In the genomic region with DNA sequence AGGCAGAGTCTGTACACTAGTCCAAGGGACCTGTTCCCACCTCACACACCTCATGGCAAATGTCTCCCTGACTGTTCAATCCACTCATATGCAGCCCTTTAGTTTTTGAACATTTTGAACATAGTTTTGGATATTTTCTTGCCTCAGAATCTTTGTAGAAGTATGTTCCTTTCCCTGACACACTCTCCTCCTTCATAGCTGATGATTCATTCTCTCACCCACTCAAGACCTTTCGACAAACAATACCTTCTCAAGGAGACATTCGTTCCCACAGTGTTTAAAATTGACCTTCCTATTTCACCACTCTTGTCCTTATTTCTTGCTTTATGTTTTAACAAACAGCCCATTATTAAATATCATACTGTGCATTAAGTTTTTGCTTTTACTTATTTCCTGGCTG, we compare ENCODE assay signal across 27 mouse cellular contexts.
DNase-seq lines count a peak whose midpoint lies in the region; ATAC-seq and TF ChIP-seq lines count a peak whose summit lies in the region.
"Had no signal": no experiment of that assay in that cellular context is flagged by ENCODE, and none has a peak within 500 bp of the region (broad histone marks: within the 10 kb centered on the region; RNA-seq: fewer than 3 reads in every experiment).

No protein-coding gene starts in this region.

- intact Hi-C loops in left cerebral cortex, adult 2 months (cut with DNase I) = loop anchor here (5.0 kb wide), 1 partner anchor 118 kb away; no protein-coding TSS in a partner anchor
- intact Hi-C loops in left cerebral cortex, postnatal 14 days (cut with DNase I) = no loop called here

- ATAC-seq in frontal cortex, adult (ENCODE audit: low TSS enrichment) = peak; percentile 95
- ATAC-seq: activated CD4-positive, CD25-positive, alpha-beta regulatory T cell, adult 4 months; CD4-positive, CD25-positive, alpha-beta regulatory T cell, adult 4 months; forebrain, embryonic 14.5 days; forebrain, embryonic 16.5 days; Patski had no signal

- no peak for TF ChIP-seq CTCF in left cerebral cortex, adult 2 months (IDR thresholded peaks at IDR 0.05)

- H3K4me3 ChIP-seq in left cerebral cortex, adult 2 months = no peak overlapping the region
- H3K4me3 ChIP-seq: embryonic facial prominence, embryonic 13.5 days; embryonic facial prominence, embryonic 15.5 days; erythroblast, embryonic 14.5 days; forebrain, embryonic 10.5 days; forebrain, embryonic 12.5 days had no signal

- no peak for DNase-seq in frontal cortex, postnatal 25 days (ENCODE audit: low spot score in 2 of 2)
- no peak for DNase-seq in left cerebral cortex, adult 2 months (ENCODE audit: extremely low spot score in 1 of 2, low spot score in 2 of 2)
- DNase-seq in left cerebral cortex, postnatal 14 days (ENCODE audit: low spot score in 2 of 2) = no peak
- peak; percentile 67 for DNase-seq in brain, adult 2 months (ENCODE audit: low read depth, low spot score)
- no peak for DNase-seq in yolk sac, embryonic 10.5 days (ENCODE audit: low spot score)
- DNase-seq: adrenal gland, adult 8-10 months; adrenal gland, postnatal 14 days; adrenal gland, postnatal 36 days; B cell, adult 2 months; cerebellum, adult 11 months; cerebellum, adult 18-20 months; cerebellum, adult 8-10 months; cerebellum, adult 9-11 months; cerebellum, postnatal 14 days; cerebellum, postnatal 36 days; embryo, embryonic 11 days had no signal

- peak overlapping the region; percentile 0; the same call in 1 of the 2 replicates for H3K27ac ChIP-seq in left cerebral cortex, adult 2 months
- H3K27ac ChIP-seq: embryonic facial prominence, embryonic 13.5 days; embryonic facial prominence, embryonic 15.5 days; forebrain, embryonic 10.5 days; forebrain, embryonic 12.5 days had no signal
